Mouse (Mus musculus): ENCODE measurements around the gene Prtn3.
A peak's percentile ranks its signal among the peaks of the same experiment; 100 is the strongest.

Gene Prtn3

DNA sequence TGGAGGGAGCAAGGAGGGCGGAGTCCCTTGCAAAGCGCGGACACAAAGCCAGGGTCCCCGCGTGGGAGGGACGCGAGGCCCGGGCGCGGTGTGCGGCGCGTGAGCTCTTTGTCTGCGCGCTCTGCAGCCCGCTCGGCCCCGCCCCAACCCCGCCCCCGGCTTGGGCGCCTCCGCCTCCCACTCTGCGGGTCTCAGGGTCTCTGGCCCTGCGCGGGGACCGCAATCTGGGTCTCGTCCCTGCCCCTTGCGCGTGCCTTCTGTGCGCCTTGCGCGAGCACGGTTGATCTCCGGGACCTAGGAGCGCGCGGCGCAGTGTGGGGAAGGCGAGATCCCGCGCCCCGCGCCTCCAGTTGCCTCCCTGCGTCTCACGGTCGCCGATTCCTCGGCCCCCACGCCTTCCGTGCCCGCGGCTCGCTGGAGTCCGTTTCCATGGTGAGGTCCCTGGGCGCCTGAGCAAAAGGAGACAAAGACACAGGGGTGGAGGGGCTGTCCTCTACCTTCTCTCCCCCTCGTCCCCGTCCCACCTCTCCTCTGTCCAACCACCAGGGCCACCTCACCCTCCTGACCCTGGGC lies at the start of gene Prtn3, which contains the start of gene Plppr3:
Gene Prtn3, plus strand, starts transcription at position 187 of the 573 bp plus-strand sequence.
Gene Plppr3, minus strand, starts transcription at position 345 of the 573 bp plus-strand sequence.
- DNase-seq (ENCODE audit: low spot score in 2 of 2): no peak

DNA sequence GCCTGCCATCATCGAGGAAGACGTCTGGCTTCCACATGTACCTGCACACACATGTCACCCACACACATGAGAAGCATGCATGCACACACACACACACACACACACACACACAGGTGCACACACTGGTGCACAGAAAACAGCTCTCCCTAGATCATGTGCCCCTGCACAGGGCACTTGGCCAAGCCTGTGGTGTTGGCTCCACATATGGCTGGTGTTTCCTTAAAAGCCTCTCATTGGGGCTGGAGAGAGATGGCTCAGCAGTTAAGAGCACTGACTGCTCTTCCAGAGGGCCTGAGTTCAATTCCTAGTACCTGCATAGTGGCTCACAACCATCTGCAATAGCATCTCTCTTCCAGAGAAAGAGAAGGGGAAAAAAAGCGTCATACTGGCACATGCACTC lies 42.7 kb upstream of the Prtn3 start:
- DNase-seq (ENCODE audit: low spot score in 2 of 2): no peak

DNA sequence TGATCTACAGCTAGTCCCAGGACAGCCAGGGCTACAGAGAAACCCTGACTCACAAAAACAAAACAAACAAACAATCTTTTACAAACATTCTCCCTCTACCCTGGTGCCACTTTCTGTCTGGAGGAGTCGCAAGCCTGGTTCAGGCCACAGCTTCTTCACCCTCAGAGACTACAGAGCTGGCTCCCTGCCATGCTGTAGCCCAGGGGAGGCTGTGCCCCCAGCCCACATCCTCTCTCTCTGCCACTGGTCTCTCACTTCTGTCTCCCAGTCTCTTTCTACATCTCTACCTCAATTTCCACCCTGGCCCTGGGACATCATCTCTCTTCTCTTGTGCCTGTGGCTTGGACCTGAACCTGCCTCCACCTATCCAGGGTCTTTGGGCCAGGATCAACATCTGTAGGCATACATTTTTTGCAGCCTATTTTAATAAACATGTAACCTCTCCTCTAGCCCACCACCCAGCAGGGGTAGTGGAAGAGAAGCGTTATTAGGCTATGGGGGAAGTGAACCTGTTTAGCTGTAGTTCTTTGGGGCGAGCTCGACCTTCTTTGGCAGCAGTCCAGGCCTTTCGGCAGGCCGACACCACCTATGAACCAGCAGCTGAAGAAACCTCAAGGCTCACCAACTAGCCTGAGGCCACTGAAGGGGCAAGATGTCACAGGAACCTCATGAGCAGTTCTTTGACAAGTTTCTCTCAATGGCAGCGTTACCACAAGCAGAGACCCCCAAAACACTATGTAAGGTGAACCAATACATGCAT lies 42.1 kb upstream of the Prtn3 start:
- DNase-seq (ENCODE audit: low spot score in 2 of 2): no peak

DNA sequence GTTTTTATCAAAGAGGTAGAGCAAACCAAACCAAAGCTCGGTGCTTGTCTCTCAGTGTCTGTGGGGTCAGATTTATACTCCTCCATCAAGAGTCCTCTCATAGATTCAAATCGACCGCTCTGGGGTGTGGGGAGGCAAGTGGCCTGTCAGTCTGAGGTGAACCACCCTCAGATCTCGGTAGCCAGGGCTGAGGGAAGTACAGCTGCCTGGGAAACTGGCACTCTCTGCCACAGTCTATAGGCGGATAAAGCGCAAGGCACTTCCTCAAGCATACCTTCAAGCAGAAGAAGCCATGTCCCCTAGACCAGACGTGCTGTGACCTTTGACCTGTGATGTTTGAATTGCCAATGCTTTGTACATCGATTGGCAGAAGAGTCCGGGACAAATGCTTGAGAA lies 41.5 kb upstream of the Prtn3 start:
- DNase-seq (ENCODE audit: low spot score in 2 of 2): no peak

DNA sequence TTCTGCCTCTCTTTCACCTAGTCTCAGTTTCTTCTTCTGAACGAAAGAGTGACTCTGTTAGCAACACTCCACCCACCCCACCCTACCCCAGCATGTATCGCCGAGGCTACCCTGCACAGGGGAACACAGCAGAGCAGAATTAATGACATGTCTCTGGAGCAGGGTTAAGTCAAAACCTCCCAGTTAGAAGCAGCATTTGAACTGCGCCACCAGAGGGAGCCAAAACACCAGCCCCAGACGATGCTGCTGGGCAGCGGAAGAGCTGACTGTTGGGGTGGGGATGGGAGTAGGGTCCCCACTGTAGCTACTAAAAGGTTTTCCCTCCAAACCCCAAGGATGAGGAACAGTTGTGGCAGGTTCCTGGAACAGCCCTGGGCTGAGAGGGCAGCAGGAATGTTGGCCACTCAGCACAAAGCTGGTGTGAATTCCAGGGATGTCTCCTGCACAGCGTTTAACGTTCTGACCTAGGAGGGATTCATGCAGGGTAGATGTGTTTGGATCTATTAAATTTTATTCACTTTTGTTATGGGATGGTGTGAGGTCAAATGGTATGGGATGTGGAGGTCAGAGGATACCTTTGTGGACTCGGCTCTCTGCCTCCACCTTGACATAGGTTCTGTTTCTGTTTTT lies 39.4 kb upstream of the Prtn3 start:
- peak; percentile 68 to 82 for DNase-seq (ENCODE audit: low spot score in 2 of 2)

DNA sequence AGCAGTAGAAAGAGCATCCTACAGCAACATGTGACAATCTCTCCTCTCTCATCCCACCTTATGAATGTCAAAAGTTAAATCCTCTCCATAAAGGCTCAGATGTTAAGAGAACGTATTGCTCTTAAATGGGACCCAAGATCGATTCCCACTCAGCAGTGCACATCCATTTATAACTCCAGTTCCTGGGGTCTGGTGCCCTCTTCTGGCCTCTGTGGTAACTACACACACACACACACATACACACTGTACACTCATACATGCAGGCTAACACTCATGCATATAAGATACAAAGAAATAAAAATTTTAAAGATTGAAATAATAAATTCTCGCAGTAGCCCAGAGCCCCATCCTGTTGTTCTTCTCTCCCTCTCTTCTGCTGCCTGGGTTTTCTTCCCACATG lies 37.4 kb upstream of the Prtn3 start:
- DNase-seq (ENCODE audit: low spot score in 2 of 2): no peak

DNA sequence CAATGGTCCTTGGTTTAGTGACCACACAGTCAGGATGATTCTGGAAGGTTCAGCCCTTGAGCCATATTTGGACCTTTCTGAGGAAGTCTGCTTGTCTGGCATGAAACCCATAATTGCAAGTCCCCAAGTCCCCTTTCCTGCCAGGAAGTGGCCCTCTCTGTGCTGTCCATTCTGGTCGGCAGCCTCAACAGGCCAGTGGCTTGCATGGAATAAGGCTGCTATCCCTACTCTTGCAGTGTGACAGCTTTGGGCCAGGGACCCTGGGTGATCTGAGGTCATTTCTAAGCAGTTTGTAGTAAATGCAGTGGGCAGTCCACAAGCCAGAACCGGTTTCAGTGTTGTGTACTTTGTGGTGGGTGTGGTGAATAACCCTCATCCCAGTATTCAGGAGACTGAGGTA lies 36.1 kb upstream of the Prtn3 start:
- no peak for DNase-seq (ENCODE audit: low spot score in 2 of 2)

DNA sequence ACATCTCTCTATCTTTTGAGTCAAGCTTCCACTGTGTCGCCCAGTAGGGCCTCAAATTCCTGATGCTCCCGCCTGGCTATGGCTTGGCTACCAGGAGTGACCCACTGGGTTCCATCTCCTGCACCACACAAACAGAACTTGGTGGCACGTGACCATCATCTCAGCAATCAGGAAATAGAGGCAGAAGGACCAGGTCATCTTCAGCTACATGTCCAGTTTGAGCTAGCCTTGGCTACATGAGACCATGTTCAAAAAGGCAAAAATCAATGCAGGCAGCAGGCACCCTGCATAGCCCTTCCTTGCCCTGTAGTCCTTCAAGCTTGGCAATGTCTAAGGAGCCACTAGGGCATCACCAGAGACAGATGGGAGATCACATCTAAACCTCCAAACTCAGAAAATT lies 34.2 kb upstream of the Prtn3 start:
- no peak for DNase-seq (ENCODE audit: low spot score in 2 of 2)

DNA sequence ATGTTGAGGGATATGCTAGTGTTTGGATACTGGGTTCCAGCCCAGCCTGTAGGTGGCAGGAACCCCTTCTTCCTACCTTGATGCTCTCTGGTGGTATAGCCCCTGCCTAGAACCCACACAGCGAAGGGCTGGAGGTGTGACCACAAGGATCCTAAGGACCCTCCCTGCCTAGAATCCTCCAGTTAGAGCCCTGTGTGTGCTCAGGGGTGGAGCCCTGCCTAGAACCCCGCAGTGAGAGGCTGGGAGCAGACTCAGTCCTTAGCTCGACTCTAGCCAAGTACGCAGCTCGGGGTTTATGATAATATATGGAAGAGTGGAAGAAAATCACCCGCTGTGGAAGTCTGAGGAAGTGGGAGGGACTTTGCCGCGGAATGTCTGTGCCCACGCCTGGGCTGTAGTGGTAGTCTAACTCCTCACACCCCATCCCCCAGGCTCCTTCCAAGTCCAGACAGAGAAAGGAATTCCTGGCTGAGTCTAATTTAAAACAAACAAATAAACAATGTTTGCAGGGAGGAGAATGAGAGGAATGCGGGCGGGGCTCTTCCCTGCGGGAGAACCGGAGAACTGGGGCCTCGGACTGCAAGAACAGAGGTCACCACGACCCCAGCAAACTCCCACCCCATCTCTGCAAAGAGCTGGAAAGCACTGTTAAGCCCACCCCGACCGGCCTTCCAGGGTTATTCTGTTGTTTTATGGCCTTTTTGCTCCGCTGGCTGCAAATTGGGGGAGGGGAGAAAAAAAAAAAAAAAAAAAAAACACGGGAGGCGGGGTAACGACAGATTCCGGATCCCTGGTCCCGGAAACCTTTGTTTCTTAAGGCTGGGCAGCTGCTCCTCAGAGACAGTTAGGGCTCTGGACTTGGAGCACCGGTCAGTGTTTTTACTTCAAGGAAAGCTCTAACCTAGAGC lies 33.4 kb upstream of the Prtn3 start:
- peak in 1 of 2 experiments; percentile 77 for DNase-seq (ENCODE audit: low spot score in 2 of 2)

DNA sequence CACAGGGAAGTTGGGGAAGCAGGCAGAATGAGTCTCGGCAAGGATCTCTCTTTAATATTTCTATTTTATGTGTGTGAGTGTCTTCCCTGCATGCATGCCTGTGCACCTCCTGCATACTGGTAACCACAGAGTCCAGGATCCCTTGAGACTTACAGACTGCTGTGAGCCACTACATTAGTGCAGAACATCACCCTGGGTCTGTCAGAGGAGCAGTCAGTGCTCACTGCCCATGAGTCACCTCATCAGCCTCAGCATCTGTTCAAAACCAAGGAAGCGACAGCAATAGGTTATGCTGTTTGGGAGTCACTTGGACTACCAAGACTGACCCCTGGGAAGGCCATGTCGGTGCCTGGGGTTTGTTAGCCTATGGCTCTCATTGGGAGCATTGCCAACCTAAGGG lies 32.0 kb upstream of the Prtn3 start:
- no peak for DNase-seq (ENCODE audit: low spot score in 2 of 2)

DNA sequence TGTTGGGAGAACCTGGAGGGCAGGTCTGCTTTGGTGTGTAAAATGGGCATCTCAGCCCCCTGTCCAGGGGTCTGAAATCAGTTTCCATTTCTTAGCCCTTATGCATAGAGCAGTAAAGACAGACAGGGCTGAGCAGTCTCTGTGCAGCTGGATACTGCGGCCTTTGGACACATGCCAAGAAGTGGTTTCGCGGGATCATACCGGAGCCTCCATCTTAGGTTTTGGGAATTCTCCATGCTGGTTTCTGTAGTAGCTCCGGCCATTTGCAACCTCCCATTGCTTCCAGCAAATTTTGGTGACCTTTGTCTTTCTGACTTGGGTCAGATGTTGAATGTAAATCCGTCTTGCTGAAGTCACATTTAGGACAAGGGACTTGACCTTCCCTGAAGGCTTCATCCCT lies 30.8 kb upstream of the Prtn3 start:
- DNase-seq (ENCODE audit: low spot score in 2 of 2): peak in 1 of 2 experiments; percentile 28

DNA sequence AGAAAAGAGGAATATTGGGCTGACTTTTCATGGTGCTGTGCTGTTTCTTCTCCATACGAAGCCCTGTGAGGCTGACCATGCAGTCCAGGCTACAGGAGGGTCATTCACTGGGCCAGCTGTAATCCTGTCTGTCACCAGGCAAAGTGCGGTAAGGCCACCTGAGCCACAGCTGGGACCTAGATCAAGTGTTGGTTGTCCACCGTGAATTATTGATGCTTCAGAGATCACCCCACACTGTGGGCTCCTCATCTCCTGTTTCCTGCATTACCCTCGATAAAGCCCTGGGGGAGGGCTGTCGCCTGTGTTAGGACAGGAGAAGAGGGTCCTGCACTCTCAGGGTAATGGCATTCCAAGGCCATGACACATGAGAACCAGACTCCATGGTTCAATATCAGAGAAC lies 27.7 kb upstream of the Prtn3 start:
- no peak for DNase-seq (ENCODE audit: low spot score in 2 of 2)

DNA sequence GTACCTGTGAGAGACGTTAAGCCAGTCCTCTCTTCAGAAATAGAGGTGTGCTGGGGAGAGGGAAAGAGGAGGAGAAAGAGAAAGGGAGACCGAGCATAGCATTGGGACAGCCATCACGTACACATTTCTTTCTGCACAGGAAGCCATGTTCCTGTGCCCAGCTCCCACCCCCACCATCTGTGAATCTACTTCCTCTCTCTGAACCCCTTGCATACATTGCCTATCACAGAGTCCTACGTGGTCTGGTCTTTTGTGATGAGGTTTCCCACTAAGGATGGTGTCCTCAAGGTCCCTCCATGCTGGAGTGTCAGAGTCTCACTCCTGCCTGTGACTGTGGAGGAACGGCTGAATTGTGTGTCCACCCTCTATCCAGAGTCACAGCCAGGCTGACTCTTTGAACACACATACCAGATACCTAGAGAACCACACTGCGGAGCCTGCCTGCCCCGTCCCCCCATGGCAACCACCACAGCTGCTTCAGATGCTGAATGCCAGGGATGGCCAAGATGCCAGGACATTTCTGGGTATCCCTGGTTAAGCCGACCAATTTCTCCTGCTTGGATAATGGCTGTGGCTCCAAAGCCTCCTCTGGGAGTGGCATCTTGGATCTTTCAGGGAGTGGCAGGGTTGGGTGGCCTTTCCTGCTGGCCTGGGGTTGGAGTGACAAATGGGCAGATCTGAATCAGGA lies 24.2 kb upstream of the Prtn3 start:
- no peak for DNase-seq (ENCODE audit: low spot score in 2 of 2)

DNA sequence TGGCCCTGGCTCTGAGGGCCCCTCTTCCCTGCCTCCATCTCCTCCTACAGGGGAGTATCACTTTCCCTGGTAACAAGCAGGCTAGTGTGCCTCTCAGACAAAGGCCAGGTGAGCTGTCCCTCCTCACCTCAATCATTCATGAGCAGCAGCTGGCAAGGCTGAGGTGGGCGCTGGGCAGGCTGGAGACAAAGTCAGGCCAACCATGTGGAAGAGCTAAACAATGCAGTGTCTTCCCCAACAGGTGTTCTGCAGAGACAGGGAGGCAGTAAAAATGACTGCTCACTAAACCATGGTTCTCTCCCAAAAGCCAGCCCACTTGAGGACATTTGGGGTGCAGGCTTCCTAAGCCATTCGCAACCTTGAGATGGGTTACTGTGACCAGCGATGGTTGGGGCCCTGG lies 22.6 kb upstream of the Prtn3 start:
- DNase-seq (ENCODE audit: low spot score in 2 of 2): no peak

DNA sequence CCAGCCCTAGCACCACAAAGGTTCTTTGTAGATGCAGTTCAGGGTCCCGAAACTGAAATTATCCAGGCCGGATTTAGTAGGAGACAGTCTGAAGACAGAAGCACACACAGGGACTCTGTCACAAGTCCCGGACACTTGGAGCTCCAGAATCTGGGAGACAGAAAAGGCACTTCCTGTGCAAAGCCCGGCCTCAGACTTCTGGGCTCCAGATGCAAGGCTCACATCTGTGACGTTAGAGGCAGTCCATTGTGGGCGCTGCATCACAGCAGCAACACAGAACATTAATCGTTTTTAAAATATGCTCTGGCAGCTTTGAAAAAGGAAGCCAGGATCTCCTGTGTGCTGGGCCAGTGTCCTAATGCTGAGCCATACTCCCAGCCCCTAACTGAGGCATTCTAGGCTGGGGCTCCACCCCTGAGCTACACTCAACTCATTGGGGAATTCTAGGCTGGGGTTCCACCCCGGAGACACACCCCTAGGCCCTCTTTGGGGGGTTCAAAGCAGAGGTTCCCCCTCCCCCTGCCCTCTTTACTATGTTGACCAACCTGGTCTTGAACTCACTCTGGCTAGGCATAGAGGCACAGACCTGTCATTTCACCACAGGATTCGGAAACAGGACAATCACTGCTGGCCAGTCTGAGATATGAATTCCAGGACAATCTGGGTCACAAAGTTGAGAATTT lies 22.0 kb upstream of the Prtn3 start:
- DNase-seq (ENCODE audit: low spot score in 2 of 2): no peak

DNA sequence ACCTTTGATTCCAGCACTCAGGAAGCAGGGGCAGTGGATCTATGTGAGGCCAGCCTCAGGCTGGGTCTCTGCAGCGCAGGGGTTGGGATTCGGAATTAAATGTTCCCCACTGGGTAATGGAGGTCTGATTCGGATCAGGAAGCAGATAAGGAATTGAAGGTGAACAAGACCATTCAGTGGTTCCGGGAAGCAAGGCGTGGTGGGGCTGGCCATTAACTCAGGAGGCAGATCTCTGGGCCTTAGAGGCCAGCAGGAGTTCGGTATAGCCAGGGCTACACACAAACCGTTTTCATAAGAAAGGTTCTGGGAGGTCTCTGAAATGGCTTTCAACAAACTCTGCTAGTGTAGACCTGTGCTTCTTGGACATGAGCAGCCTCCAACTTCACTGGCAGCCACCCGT lies 21.4 kb upstream of the Prtn3 start:
- DNase-seq (ENCODE audit: low spot score in 2 of 2): no peak

DNA sequence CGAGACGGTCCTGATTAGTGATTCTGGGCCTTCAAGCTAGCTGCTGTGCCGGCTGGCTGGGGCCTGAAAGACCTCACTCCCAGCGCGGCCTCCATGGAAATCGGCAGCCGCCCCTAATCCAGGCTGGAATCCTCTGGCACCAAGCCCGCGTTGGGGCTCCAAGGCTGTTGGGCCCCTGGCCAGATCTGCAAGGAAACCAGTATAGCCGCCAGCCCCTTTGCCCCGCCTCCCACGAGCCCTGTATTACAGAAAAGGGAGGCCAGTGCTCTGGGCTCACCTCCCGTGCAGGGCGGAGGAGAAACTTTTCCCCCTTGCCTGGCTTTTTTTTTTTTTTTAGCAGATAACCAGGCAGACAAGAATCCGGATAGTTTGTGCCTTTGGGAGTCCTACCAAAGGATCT lies 20.9 kb upstream of the Prtn3 start:
- peak; percentile 98 to 99 for DNase-seq (ENCODE audit: low spot score in 2 of 2)

DNA sequence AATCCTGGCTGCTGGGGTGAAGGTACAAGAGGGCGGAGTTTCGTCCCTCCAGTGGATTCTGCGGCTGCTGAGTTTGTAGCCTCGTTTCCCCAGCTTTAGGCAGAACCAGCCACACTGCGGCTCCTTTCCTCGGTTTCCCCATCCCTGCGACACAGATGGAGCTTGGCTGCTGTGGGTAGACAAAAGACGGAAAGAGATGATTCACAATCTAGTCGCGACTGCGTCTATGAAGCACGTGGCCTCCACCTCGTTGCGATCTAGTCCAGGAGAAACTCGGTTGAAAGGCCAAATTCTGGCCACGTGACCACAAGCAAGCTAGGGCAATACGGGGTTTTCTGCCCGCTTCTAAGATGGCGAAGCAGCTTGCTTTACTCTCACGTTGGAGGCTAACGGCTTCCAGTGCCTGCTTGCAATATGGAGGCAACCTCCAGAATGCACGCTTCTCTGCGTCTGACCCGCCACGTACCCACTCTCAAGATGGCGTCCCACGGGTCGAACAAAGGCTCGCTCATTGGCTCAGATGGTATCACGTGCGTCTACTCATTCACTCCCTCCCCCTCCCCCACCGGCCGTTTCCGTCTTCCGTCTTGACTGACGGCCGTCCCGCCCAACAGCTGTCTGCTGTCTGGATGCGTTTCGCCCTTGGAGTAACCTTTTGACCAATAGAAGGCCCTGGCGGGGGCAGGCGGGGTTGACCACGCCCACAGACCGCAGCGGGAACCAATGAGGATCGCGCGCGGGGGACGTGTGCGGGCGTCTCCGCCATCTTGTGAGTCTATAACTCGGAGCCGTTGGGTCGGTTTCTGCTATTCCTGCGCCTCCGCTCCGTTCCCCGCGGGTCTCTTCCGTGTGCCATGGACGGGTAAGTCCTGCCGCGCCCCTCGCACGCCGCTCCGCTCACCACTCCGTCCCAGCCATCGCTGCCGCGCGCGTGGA lies 20.1 kb upstream of the Prtn3 start, which contains the start of gene Ptbp1:
Gene Ptbp1, plus strand, starts transcription at position 568 of the 936 bp plus-strand sequence.
- DNase-seq (ENCODE audit: low spot score in 2 of 2): peak; percentile 99 to 100

DNA sequence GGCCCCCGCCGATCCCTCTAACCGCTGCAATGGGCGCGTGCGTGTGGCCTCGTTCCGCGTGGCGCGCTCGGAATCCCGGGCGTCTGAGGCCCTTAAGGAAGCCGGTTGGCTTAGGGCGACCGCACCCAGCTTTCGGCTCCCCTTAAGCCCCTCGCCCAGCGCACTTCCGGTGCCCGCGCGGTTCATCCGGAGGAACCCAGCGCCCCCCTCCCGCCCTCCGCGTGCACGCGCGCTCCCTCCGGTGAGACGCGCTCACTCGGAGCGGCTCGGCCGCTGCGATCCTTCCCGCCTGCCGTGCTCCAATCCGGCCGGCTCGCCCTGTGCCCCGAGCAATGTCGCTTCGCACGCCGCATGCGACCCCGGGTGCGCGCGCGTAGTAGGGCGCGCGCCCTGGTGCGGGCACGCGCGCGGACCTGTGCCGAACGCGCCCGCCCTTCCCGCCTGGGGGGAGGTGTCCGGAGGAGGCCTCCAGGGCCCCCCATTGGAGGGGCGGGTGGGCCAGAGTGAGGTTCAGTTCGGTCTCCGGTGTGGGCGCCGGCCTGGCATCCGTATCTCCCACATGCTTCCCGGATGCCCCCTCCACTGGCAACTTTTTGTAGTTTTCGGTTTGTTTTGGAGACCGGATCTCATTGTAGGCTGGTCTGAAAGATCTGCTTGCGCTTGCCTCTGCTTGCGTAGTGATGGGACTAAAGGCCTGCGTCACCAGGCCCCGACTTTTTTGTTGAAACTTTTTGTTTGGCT lies 19.3 kb upstream of the Prtn3 start:
- DNase-seq (ENCODE audit: low spot score in 2 of 2): peak in 1 of 2 experiments; percentile 69

Measured in urinary bladder, postnatal 4 days (tissue).